Mouse (Mus musculus) ES-E14 (cell line): ENCODE results near the gene Hmga1b. TPM values are rescaled to one million over a fixed set of nuclear protein-coding genes. Genes with fewer than 3 reads are reported as not detected.

Source experiments
- DNase-seq: peaks from one replicate; pipeline ENCODE4 v3.0.0-alpha.2; 2013; ENCODE audit warnings: low read depth, low spot score
- H3K27ac ChIP-seq: 2 replicates; pipeline ENCODE4 v1.5.1; 2012; ENCODE audit warnings: low read depth, mild to moderate bottlenecking, low read length, moderate library complexity, mixed read lengths; ENCODE audit not compliant: poor library complexity, insufficient read depth, severe bottlenecking
- H3K36me3 ChIP-seq: 2 replicates; pipeline ENCODE4 v1.6.1; 2012; ENCODE audit warnings: mild to moderate bottlenecking, low read length, moderate library complexity, mixed read lengths; ENCODE audit not compliant: control insufficient read depth, poor library complexity, insufficient read depth, severe bottlenecking
- H3K4me1 ChIP-seq, 2 experiments: fragments of 150-350 bp in 1 of 2; sonication (generic) in 1 of 2; 2 replicates each; pipeline ENCODE4 v1.6.1; 2012; ENCODE audit warnings: low read length in 2 of 2, mild to moderate bottlenecking in 1 of 2, mixed read lengths in 1 of 2; ENCODE audit not compliant: control insufficient read depth in 2 of 2, insufficient read depth in 2 of 2, poor library complexity in 1 of 2
- H3K4me3 ChIP-seq, 2 experiments: fragments of 150-350 bp in 1 of 2; sonication (generic) in 1 of 2; 2 replicates each; pipeline ENCODE4 v1.5.1; 2012; ENCODE audit warnings: low read length in 2 of 2, low read depth in 1 of 2, mild to moderate bottlenecking in 1 of 2, mixed read lengths in 1 of 2; ENCODE audit not compliant: insufficient read depth in 1 of 2, poor library complexity in 1 of 2, severe bottlenecking in 1 of 2
- H3K9ac ChIP-seq: 2 replicates; pipeline ENCODE4 v1.6.1; 2012; ENCODE audit warnings: low read depth, mild to moderate bottlenecking, low read length, mixed read lengths; ENCODE audit not compliant: poor library complexity, insufficient read depth, severe bottlenecking
- H3K9me3 ChIP-seq: fragments of 150-350 bp; sonication (generic); 2 replicates; pipeline ENCODE4 v1.6.1; 2012; ENCODE audit warnings: low read depth, mild to moderate bottlenecking, low read length; ENCODE audit not compliant: control insufficient read depth, insufficient read depth
- CHD2 ChIP-seq: IDR thresholded peaks from 2 replicates; pipeline ENCODE4 v1.6.1; 2014; ENCODE audit warnings: mild to moderate bottlenecking, low read depth, low read length, inconsistent platforms
- HCFC1 ChIP-seq: IDR thresholded peaks from 2 replicates; pipeline ENCODE4 v1.6.1; 2012; ENCODE audit warnings: low read length, inconsistent platforms, borderline replicate concordance; ENCODE audit not compliant: insufficient read depth
- MAFK ChIP-seq: IDR thresholded peaks from 2 replicates; pipeline ENCODE4 v1.6.1; 2014; ENCODE audit warnings: mild to moderate bottlenecking, low read depth, low read length, inconsistent platforms; ENCODE audit not compliant: insufficient read depth
- ZC3H11A ChIP-seq: IDR thresholded peaks from 2 replicates; pipeline ENCODE4 v1.6.1; 2012; ENCODE audit warnings: low read depth, mild to moderate bottlenecking, inconsistent platforms, low read length, borderline replicate concordance
- ZNF384 ChIP-seq: IDR thresholded peaks from 2 replicates; pipeline ENCODE4 v1.6.1; 2012; ENCODE audit warnings: low read depth, low read length, inconsistent platforms
- in situ Hi-C, 2 experiments: fragments of 600-800 bp; cut with MboI; formaldehyde crosslinking; loops; one replicate each; pipeline ENCODE4 v1.15.1; 2025; ENCODE audit warnings: low sequenced_read_pairs in 2 of 2, inconsistent platforms in 1 of 2; ENCODE audit not compliant: unreplicated experiment in 2 of 2
- total RNA-seq: library from RNA; depleted of rRNA; stranded (reverse); fragments of 300-350 nt; gene quantifications from 2 replicates; pipeline ENCODE4 v1.2.3, GENCODE M21; 2012

Hmga1b gene
- total RNA-seq, 1 experiment = 244 TPM

- no peaks in the 10 kb centered on the region for H3K9me3 ChIP-seq
- TF ChIP-seq CHD2 (no peak), MAFK (no peak), ZNF384 (no peak), ZC3H11A (no peak), HCFC1 (no peak)
- no peak for DNase-seq
- H3K9ac ChIP-seq = no peak overlapping the region
- in situ Hi-C loops = no loop called here
- peaks cover 3 to 11% of the 10 kb centered on the region in 2 experiments; a peak in 1 of 4 replicates for H3K4me1 ChIP-seq
- H3K36me3 ChIP-seq = peaks cover 7% of the 10 kb centered on the region
- H3K4me3 ChIP-seq = no peak overlapping the region
- no peak overlapping the region for H3K27ac ChIP-seq
Measured at GRCm38 (mm10) chr11:120730331-120730870, 32.2 kb upstream of the Hmga1b start.

GRCm38 (mm10) chr11:120731395-120731794, 31.2 kb upstream of the Hmga1b start:
- TF ChIP-seq CHD2 = no peak
- TF ChIP-seq MAFK = no peak
- no peak for TF ChIP-seq HCFC1
- no peak for TF ChIP-seq ZNF384
- TF ChIP-seq ZC3H11A = no peak
- H3K4me3 ChIP-seq = no peak overlapping the region
- H3K9ac ChIP-seq = no peak overlapping the region
- no peaks in the 10 kb centered on the region for H3K9me3 ChIP-seq
- H3K4me1 ChIP-seq = peaks cover 3 to 8% of the 10 kb centered on the region in 2 experiments; a peak in 1 of 4 replicates
- no peak for DNase-seq
- in situ Hi-C loops = no loop called here
- H3K27ac ChIP-seq = no peak overlapping the region
- no peaks in the 10 kb centered on the region for H3K36me3 ChIP-seq

GRCm38 (mm10) chr11:120731858-120732680, 30.5 kb upstream of the Hmga1b start, which contains the start of gene Cbr2:
TSS of gene Cbr2 (minus strand) at chr11:120732114.
- no peak for DNase-seq
- H3K27ac ChIP-seq = no peak within 1 kb of the TSS

GRCm38 (mm10) chr11:120733521-120733920, 29.1 kb upstream of the Hmga1b start:
- Histone ChIP-seq H3K9me3 (no peaks in the 10 kb centered on the region), H3K36me3 (no peaks in the 10 kb centered on the region), H3K27ac (no peak overlapping the region), H3K9ac (no peak overlapping the region), H3K4me1 (peaks cover 3 to 10% of the 10 kb centered on the region in 2 experiments; a peak in 1 of 4 replicates), H3K4me3 (no peak overlapping the region)
- no peak for DNase-seq
- TF ChIP-seq ZC3H11A (no peak), HCFC1 (no peak), ZNF384 (no peak), CHD2 (no peak), MAFK (no peak)
- in situ Hi-C loops = no loop called here

More at GRCm38 (mm10) chr11:120731858-120732680, 30.5 kb upstream of the Hmga1b start, which contains the start of gene Cbr2:
- H3K36me3 ChIP-seq = no peaks in the 10 kb centered on the region
- H3K9me3 ChIP-seq = no peaks in the 10 kb centered on the region
- no peak within 1 kb of the TSS for H3K9ac ChIP-seq
- no peak within 1 kb of the TSS for H3K4me3 ChIP-seq
- in situ Hi-C loops = no loop called here
- peaks cover 3 to 10% of the 10 kb centered on the region in 2 experiments; a peak in 1 of 4 replicates for H3K4me1 ChIP-seq
- TF ChIP-seq MAFK (no peak), ZNF384 (no peak), HCFC1 (no peak), ZC3H11A (no peak), CHD2 (no peak)
